ENCODE assay signal across 7 mouse cellular contexts in genomic region chr10:60195087-60195486, GRCm38 (mm10). TPM values are rescaled to one million over a fixed set of nuclear protein-coding genes. Genes with fewer than 3 reads are reported as not detected.
A peak's percentile ranks its signal among the peaks of the same experiment; 100 is the strongest.
DNase-seq lines count a peak whose midpoint lies in the region; ATAC-seq lines count a peak whose summit lies in the region.

No protein-coding gene starts in this region.

- no peaks in the 10 kb centered on the region for H3K36me3 ChIP-seq in embryonic facial prominence, embryonic 10.5 days (replicated peaks)
- H3K36me3 ChIP-seq in hindbrain, embryonic 15.5 days = no peaks in the 10 kb centered on the region
- H3K36me3 ChIP-seq in lung, embryonic 16.5 days (ENCODE audit: control insufficient read depth, insufficient read depth, low read length) = no peaks in the 10 kb centered on the region

- no peak overlapping the region for H3K4me3 ChIP-seq in embryonic facial prominence, embryonic 10.5 days
- H3K4me3 ChIP-seq in hindbrain, embryonic 15.5 days = no peak overlapping the region
- H3K4me3 ChIP-seq in lung, embryonic 16.5 days (ENCODE audit: low read length) = no peak overlapping the region

- H3K27me3 ChIP-seq in embryonic facial prominence, embryonic 10.5 days (replicated peaks; ENCODE audit: low read depth, poor library complexity, severe bottlenecking) = peaks cover 34% of the 10 kb centered on the region
- no peaks in the 10 kb centered on the region for H3K27me3 ChIP-seq in hindbrain, embryonic 15.5 days
- no peaks in the 10 kb centered on the region for H3K27me3 ChIP-seq in lung, embryonic 16.5 days (ENCODE audit: control insufficient read depth, insufficient read depth, low read depth, low read length)

- ATAC-seq in hindbrain, embryonic 15.5 days (ENCODE audit: low FRiP score, low read depth) = peak; percentile 66
- 0 out of 2 replicates have a peak, but pooled peaks have one; percentile 3 for ATAC-seq in lung, embryonic 16.5 days (ENCODE audit: low read depth)
- ATAC-seq in monocyte, adult 5-6 weeks (replicated peaks; ENCODE audit: insufficient number of reproducible peaks, low FRiP score, low TSS enrichment, poor library complexity, severe bottlenecking) = no peak

- no peak overlapping the region for H3K4me2 ChIP-seq in hindbrain, embryonic 15.5 days
- no peak overlapping the region for H3K4me2 ChIP-seq in lung, embryonic 16.5 days (ENCODE audit: low read depth, low read length)

- H3K27ac ChIP-seq in embryonic facial prominence, embryonic 10.5 days (replicated peaks) = peak overlapping the region; percentile 26; the same call in 1 of the 2 replicates
- peak overlapping the region; percentile 76 for H3K27ac ChIP-seq in hindbrain, embryonic 15.5 days (replicated peaks)
- peak overlapping the region; percentile 63 for H3K27ac ChIP-seq in lung, embryonic 16.5 days (ENCODE audit: low read length)

- 33% methylated on average over 4 of the region's 4 CpGs for WGBS in embryonic facial prominence, embryonic 10.5 days
- WGBS in hindbrain, embryonic 15.5 days = 26% methylated on average over 4 of the region's 4 CpGs
- 14% methylated on average over 4 of the region's 4 CpGs for WGBS in lung, embryonic 16.5 days

- peak; percentile 76 to 78 for DNase-seq in right cerebral cortex, postnatal 10 days (ENCODE audit: low spot score in 2 of 2)
- no peak for DNase-seq in right cerebral cortex, adult 2 months (ENCODE audit: low spot score in 2 of 2)
- no peak for DNase-seq in embryonic facial prominence, embryonic 10.5 days (ENCODE audit: low spot score)
- DNase-seq in frontal cortex, postnatal 25 days (ENCODE audit: low spot score in 2 of 2) = no peak

- H3K4me1 ChIP-seq in embryonic facial prominence, embryonic 10.5 days = peaks cover 38% of the 10 kb centered on the region
- peaks cover 49% of the 10 kb centered on the region for H3K4me1 ChIP-seq in hindbrain, embryonic 15.5 days (replicated peaks)
- H3K4me1 ChIP-seq in lung, embryonic 16.5 days (replicated peaks; ENCODE audit: control insufficient read depth, insufficient read depth, low read length) = peaks cover 42% of the 10 kb centered on the region

- H3K9me3 ChIP-seq in embryonic facial prominence, embryonic 10.5 days = no peaks in the 10 kb centered on the region
- no peaks in the 10 kb centered on the region for H3K9me3 ChIP-seq in hindbrain, embryonic 15.5 days
- no peaks in the 10 kb centered on the region for H3K9me3 ChIP-seq in lung, embryonic 16.5 days (ENCODE audit: control insufficient read depth, low read length)

- H3K9ac ChIP-seq in hindbrain, embryonic 15.5 days = no peak overlapping the region
- H3K9ac ChIP-seq in lung, embryonic 16.5 days (ENCODE audit: low read length) = no peak overlapping the region

RNA-seq across cellular contexts. Expression of gene Chst3, which starts 24.0 kb away (rescaled TPM):
- 1.8 and 1.9 TPM in 2 replicates for polyA plus RNA-seq in embryonic facial prominence, embryonic 10.5 days (2016; fragmentation: Nextera tagmentation; extraction: Ambion mirVana)
- polyA plus RNA-seq in hindbrain, embryonic 15.5 days (2015; fragmentation: Nextera tagmentation; extraction: Ambion mirVana) = 1.8 and 2.2 TPM in 2 replicates
- polyA plus RNA-seq in lung, embryonic 16.5 days (2015; fragmentation: Nextera tagmentation; extraction: Ambion mirVana) = 1.8 and 2.1 TPM in 2 replicates
- total RNA-seq in monocyte, adult 5-6 weeks (2017) = 6.9 to 10.5 TPM (median 8.1 TPM) in 3 replicates

Comparison
In these comparisons a context has a peak if more than half of its experiments do, and no peak if none do; other contexts are left out.
1. DNase-seq: peak in right cerebral cortex, postnatal 10 days (2 of 2); none in right cerebral cortex, adult 2 months (0 of 2), embryonic facial prominence, embryonic 10.5 days (single experiment) and frontal cortex, postnatal 25 days (0 of 2).
2. H3K27ac ChIP-seq: peak in every context shown above with its lines; median percentile 76 in hindbrain, embryonic 15.5 days; 63 in lung, embryonic 16.5 days; 26 in embryonic facial prominence, embryonic 10.5 days.